Mouse (Mus musculus) ovary, postnatal 36 days (tissue): ENCODE measurements around the gene Cyb5d1.
A peak's percentile ranks its signal among the peaks of the same experiment; 100 is the strongest.

ENCODE experiments used
- DNase-seq: peaks from one replicate; pipeline ENCODE4 v3.0.0; 2022; ENCODE audit warnings: low spot score, mixed read lengths

Cyb5d1 gene

GRCm38 (mm10) chr11:69415668-69416451, 20.4 kb upstream of the Cyb5d1 start:
- peak; percentile 71 for DNase-seq

- DNase-seq: peak; percentile 68
Measured at GRCm38 (mm10) chr11:69415327-69415667, 19.9 kb upstream of the Cyb5d1 start.

DNA sequence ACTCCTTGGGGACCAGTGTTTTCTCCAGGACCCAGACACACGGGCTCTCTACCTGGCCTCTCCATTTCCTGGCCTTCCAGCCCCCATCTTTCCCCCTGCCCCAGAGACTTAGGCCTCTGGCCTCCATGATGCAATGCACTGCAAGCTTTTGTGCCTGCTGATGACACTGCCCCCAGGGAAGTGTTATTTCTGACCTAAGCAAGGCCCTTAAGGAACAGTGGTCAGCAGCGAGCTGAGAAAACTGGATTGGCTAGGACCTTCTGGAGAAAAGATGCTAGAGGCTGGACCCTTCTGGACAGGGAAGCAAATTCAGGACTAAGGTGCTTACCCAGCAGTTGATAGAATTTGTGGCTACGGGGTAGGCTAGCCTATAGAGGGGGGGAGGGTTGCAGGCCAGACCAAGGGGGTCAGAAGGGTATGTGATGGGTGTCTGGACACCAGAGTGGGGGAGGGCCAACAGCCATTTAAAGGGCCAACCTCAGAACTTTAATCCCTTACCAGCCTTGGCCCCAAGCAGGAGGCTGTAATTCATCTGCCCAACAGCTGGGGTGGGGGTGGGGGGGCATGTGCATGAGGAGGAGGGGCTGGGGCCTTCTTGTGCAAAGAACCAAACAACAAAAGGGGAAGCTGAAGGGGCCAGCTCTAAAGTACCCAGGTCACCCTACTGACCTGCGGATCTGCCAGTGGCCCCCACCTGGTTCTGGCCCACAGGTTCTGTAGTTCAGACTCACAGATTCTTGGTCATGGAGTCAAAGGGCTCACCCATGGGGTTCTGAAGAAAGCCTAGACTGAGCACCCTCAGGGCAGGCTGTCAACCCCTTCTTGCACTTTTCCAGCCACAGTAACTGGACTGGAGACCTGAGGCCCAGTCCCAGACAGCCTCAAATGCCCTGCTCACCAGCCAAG, 19.2 kb upstream of the Cyb5d1 start:
- peak; percentile 9 for DNase-seq

DNA sequence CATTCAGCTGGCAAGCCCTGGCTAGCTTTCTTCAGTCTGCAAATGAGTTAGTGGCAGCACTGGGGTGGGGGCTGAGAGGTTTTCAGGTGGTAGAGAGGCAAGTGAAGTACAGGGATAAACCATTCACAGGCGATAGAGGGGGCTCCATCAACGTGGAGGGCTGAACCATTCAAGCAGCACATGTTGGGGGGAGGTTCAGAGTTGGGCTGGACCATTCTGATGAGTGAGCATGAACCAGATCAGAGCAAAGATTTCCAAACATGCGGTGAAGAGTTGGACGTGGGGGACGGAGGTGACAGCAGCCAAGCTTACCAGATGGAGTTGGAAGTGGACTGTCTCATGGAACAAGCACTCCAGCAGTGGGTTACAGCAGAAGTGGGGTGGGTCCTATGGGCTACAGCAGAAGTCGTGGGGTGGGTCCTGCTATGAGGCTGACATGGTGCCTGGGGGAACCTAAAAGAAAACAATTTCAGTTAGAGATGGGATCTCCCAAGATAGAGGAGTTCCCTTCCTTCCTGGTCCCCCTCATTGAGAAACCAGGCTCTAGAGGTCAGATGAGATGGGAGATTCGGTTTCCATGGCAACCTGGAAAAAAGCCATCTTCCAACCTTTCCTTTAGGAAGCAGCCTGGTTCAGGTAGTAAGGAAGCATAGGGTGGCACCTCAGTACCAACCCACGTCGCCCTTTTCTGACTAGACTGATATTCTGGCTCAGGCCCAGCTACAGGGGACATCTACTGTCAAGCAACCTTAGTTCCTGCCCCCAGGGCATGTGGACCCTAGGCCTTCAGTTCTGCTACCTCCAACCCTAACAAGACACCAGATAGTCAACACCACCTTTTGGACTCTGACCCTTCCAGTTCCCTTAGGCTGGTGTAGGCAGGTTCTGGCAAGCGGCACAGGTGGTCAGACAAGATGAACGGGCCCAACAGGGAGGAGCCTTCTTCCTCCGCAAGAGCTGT, 18.1 kb upstream of the Cyb5d1 start, which contains the start of gene Kdm6b:
Gene Kdm6b, minus strand, starts transcription at position 455 of the 961 bp plus-strand sequence.
- peak; percentile 3 for DNase-seq

- DNase-seq: no peak
Measured at GRCm38 (mm10) chr11:69412548-69412947, 17.1 kb upstream of the Cyb5d1 start.

- peak; percentile 71 for DNase-seq
Measured at GRCm38 (mm10) chr11:69411538-69412203, 16.2 kb upstream of the Cyb5d1 start.

DNA sequence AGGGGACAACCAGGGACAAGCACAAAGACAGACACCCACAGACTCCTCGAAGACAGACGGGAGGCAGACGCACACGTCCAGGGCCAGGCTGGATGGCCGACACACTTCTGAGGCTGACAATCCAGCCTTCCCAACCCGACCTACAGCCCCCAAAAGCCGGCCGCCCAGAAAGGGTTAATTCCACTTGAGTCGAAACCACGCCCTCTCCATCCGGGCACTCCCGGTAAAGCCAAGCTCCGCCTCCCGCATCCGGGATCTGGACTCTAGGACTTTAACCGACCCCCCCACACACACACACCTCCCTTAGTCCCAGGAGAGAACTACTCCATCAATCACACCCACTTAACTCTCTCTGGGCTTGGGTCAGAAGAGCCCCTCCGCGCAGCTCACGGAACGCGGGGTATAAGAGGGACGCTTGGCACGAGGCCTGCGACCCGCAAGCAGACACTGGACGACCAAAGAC, 15.7 kb upstream of the Cyb5d1 start:
- peak; percentile 93 for DNase-seq

GRCm38 (mm10) chr11:69410310-69411072, 15.1 kb upstream of the Cyb5d1 start:
- DNase-seq: no peak

DNA sequence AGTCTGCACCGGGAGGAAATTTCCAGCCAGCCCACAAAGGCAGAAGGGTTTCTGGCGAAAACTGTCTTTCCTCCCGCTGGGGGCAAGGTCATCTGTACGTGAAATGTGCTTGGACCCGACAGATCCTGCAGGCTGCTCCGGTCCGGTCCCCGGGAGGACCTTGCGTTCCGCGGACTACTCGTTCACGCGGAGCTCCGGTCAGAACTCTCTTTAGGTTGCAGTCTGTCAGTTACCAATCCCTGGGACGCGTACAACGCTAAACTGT, 14.5 kb upstream of the Cyb5d1 start:
- DNase-seq: no peak

DNA sequence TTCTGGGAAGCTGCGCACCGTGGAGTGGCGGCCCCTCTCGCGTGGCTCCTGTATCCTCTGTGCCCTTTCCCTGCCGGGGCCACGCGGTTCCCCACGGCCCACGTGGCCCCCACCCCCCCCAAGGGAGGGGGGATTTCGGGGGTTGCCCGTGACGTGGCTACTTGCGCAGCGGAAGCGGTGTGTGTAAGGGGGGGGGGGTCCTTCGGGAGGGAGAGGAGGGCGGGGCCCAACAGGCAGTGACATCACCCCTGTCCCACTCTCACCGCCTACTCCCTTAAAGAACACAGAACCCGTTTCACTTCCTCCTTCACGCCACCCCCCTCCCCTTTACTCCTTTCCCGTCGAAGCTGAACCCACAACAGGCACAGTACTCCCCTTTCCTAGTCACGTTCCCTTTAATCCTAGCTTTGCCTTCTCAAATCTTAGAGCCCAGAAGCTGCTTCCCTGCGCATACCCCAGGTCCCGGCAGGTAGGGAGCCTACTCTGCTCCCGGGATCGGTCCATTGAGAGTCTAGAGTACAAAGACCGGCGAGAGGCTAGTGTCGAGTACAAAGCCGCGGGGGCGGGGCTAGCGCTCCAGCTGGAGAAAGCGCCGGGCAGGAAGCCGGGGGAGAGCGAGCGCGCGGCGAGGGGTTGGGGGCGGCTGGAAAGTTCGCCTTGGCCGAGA, 14.1 kb upstream of the Cyb5d1 start:
- peak; percentile 84 for DNase-seq

- peak; percentile 73 for DNase-seq
Measured at GRCm38 (mm10) chr11:69408541-69409377, 13.3 kb upstream of the Cyb5d1 start.

GRCm38 (mm10) chr11:69407724-69408004, 12.2 kb upstream of the Cyb5d1 start:
- DNase-seq: no peak

- DNase-seq: peak; percentile 2
Measured at GRCm38 (mm10) chr11:69406867-69407723, 11.7 kb upstream of the Cyb5d1 start.

DNA sequence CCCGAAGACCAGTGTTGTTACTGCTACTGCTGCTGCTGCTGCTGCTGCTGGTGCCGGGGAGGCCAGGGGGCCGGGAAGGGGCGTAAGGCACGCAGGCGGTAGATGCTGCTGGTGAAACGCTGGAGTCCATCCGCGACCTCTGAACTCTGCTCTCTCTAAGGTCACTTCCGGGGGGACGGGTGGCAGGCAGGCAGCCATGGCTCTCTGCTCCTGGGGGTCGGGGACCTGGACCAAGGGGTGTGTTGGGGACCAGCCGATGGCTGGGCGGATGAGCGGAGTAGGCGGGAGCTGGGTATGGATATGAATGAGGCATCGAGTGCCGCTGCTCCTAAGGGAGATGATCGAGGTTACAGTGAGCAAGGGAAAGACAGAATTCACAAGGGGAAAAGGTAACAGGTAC, 10.9 kb upstream of the Cyb5d1 start:
- DNase-seq: no peak

GRCm38 (mm10) chr11:69405397-69406200, 10.2 kb upstream of the Cyb5d1 start:
- DNase-seq: no peak

- DNase-seq: no peak
Measured at GRCm38 (mm10) chr11:69404595-69405396, 9.4 kb upstream of the Cyb5d1 start.
